Mouse (Mus musculus): ENCODE data around the gene Park7.

DNA sequence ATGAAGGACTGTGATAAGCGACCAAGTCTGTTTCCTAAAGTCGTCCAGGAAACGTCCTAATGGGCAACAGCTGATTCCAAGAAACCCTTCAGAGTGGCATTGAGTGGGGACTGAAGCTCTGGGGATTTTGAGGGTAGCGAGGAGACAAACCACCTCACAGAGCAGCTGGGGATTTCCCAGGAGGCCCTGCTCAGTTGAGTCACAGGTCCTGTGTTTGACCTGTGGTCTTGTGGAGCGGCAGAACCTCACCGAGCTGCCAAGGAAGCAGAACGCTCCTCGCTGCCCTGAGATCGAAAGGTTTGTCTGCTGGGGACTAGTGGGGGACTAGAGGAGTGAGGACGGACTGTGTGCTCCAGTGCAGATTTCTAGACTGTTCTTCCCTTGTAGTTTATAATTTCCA is 13.6 kb upstream of the Park7 start:
- TF ChIP-seq GATA1 (IDR thresholded peaks at IDR 0.05; ENCODE audit: borderline replicate concordance, low read length) (no peak), FLI1 (IDR thresholded peaks at IDR 0.05; ENCODE audit: low read length) (no peak)
